Mouse (Mus musculus) heart, postnatal 0 days (tissue): ENCODE results near the gene Gm42421. TPM values are rescaled to one million over a fixed set of nuclear protein-coding genes. Genes with fewer than 3 reads are reported as not detected.

Experiments
- ATAC-seq: fragments of 200-750 bp; cut with Nextera tagmentation; 2 replicates; pipeline ENCODE4 v1.8.0; 2017; ENCODE audit warnings: low read depth, moderate number of reproducible peaks, moderate library complexity; ENCODE audit not compliant: insufficient read depth
- DNase-seq: peaks from one replicate; pipeline ENCODE4 v3.0.0-alpha.2; 2016; ENCODE audit warnings: low spot score
- H3K27ac ChIP-seq: fragments of 300-500 bp; sonication (generic); 2 replicates; pipeline ENCODE4 v1.5.1; 2014; ENCODE audit warnings: low read depth, mild to moderate bottlenecking
- H3K27me3 ChIP-seq: fragments of 300-500 bp; sonication (generic); 2 replicates; pipeline ENCODE4 v1.6.1; 2014; ENCODE audit warnings: low read length, mixed read lengths; ENCODE audit not compliant: control insufficient read depth, insufficient read depth
- H3K36me3 ChIP-seq: fragments of 300-500 bp; sonication (generic); replicated peaks from 2 replicates; pipeline ENCODE4 v1.6.1; 2014; ENCODE audit warnings: low read length, mixed read lengths; ENCODE audit not compliant: control insufficient read depth, insufficient read depth
- H3K4me1 ChIP-seq: fragments of 300-500 bp; sonication (generic); 2 replicates; pipeline ENCODE4 v1.6.1; 2014; ENCODE audit warnings: antibody characterized with exemption; ENCODE audit not compliant: control insufficient read depth, insufficient read depth
- H3K4me2 ChIP-seq: fragments of 300-500 bp; sonication (generic); 2 replicates; pipeline ENCODE4 v1.6.1; 2014; ENCODE audit warnings: low read depth, mild to moderate bottlenecking, low read length, moderate library complexity
- H3K4me3 ChIP-seq: fragments of 300-500 bp; sonication (generic); 2 replicates; pipeline ENCODE4 v1.5.1; 2014; ENCODE audit warnings: low read depth, low read length
- H3K9ac ChIP-seq: fragments of 300-500 bp; sonication (generic); replicated peaks from 2 replicates; pipeline ENCODE4 v1.6.1; 2014; ENCODE audit warnings: low read depth, low read length, mixed read lengths
- H3K9me3 ChIP-seq: fragments of 300-500 bp; sonication (generic); replicated peaks from 2 replicates; pipeline ENCODE4 v1.6.1; 2016; ENCODE audit warnings: low read length; ENCODE audit not compliant: control insufficient read depth
- CTCF ChIP-seq: IDR thresholded peaks from 2 replicates; pipeline ENCODE4 v1.5.1; 2016; ENCODE audit warnings: antibody characterized with exemption, control low read depth, low read depth
- EP300 ChIP-seq: IDR thresholded peaks from 2 replicates; pipeline ENCODE4 v1.6.1; 2016; ENCODE audit warnings: antibody characterized with exemption, low read depth
- WGBS: fragments of 180-500 bp; shearing (Covaris S2); extraction: QIAGEN DNeasy Blood & Tissue Kit; methylation state at CpG from one replicate; pipeline ENCODE4 v1.1.7; 2014; 5-methylcytosine and 5-hydroxymethylcytosine counted together
- polyA plus RNA-seq: library from polyadenylated mRNA; unstranded; fragments of >200 nt; fragmentation: Nextera tagmentation; extraction: Ambion mirVana; gene quantifications from 2 replicates; pipeline ENCODE4 v1.2.1, GENCODE M21; 2015
- total RNA-seq: library from RNA; depleted of rRNA; stranded (reverse); fragments of >200 nt; gene quantifications from 2 replicates; pipeline ENCODE4 v1.2.3, GENCODE M21; 2014; ENCODE audit warnings: low replicate concordance

Gene Gm42421
- total and polyA plus RNA-seq, 2 experiments from 2014 or later, result 0.29 to 5.8 TPM

GRCm38 (mm10) chr5:143929291-143929690, 1.3 kb downstream of the Gm42421 start:
- no peak overlapping the region for H3K27ac ChIP-seq
- WGBS, result 91% methylated on average over 4 of the region's 4 CpGs
- H3K4me1 ChIP-seq, result no peaks in the 10 kb centered on the region
- no peaks in the 10 kb centered on the region for H3K27me3 ChIP-seq
- H3K4me3 ChIP-seq, result no peak overlapping the region
- ATAC-seq (no peak), DNase-seq (no peak)
- peaks cover 59% of the 10 kb centered on the region for H3K36me3 ChIP-seq
- H3K9me3 ChIP-seq, result no peaks in the 10 kb centered on the region
- H3K9ac ChIP-seq, result no peak overlapping the region
- H3K4me2 ChIP-seq, result no peak overlapping the region
- TF ChIP-seq EP300 (no peak), CTCF (no peak)

- no peak overlapping the region for H3K9ac ChIP-seq
- no peaks in the 10 kb centered on the region for H3K9me3 ChIP-seq
- TF ChIP-seq CTCF (no peak), EP300 (no peak)
- ATAC-seq, result no peak
- H3K27ac ChIP-seq, result no peak overlapping the region
- no peak overlapping the region for H3K4me2 ChIP-seq
- WGBS, result 89% methylated on average over 12 of the region's 12 CpGs
- H3K36me3 ChIP-seq, result peaks cover 46% of the 10 kb centered on the region
- no peak overlapping the region for H3K4me3 ChIP-seq
- H3K27me3 ChIP-seq, result no peaks in the 10 kb centered on the region
- no peaks in the 10 kb centered on the region for H3K4me1 ChIP-seq
- DNase-seq, result no peak
Measured at GRCm38 (mm10) chr5:143930656-143931055, 2.7 kb downstream of the Gm42421 start.

GRCm38 (mm10) chr5:143931863-143932580, 4.0 kb downstream of the Gm42421 start:
- H3K4me1 ChIP-seq, result no peaks in the 10 kb centered on the region
- H3K27ac ChIP-seq, result no peak overlapping the region
- ATAC-seq (no peak), DNase-seq (no peak)
- no peaks in the 10 kb centered on the region for H3K9me3 ChIP-seq
- H3K27me3 ChIP-seq, result no peaks in the 10 kb centered on the region
- no peak overlapping the region for H3K4me3 ChIP-seq
- TF ChIP-seq CTCF, result no peak
- TF ChIP-seq EP300, result no peak
- WGBS, result 78% methylated on average over 6 of the region's 6 CpGs
- no peak overlapping the region for H3K9ac ChIP-seq
- no peak overlapping the region for H3K4me2 ChIP-seq
- H3K36me3 ChIP-seq, result peaks cover 32% of the 10 kb centered on the region

- no peak within 1 kb of the TSS for H3K9ac ChIP-seq
- DNase-seq (no peak), ATAC-seq (no peak)
- H3K27me3 ChIP-seq, result no peaks in the 10 kb centered on the region
- H3K4me1 ChIP-seq, result no peaks in the 10 kb centered on the region
- no peak within 1 kb of the TSS for H3K27ac ChIP-seq
- 19% methylated on average over 8 of the region's 8 CpGs for WGBS
- H3K4me3 ChIP-seq, result no peak within 1 kb of the TSS
- no peaks in the 10 kb centered on the region for H3K9me3 ChIP-seq
- TF ChIP-seq CTCF, result no peak
- no peak for TF ChIP-seq EP300
- H3K4me2 ChIP-seq, result no peak within 1 kb of the TSS
- peaks cover 31% of the 10 kb centered on the region for H3K36me3 ChIP-seq
Measured at GRCm38 (mm10) chr5:143932831-143933230, 4.9 kb downstream of the Gm42421 start, which contains the start of gene Rsph10b. Rsph10b (plus strand) TSS chr5:143933035.

GRCm38 (mm10) chr5:143933414-143933813, 5.4 kb downstream of the Gm42421 start:
- no peak for TF ChIP-seq CTCF
- no peak for TF ChIP-seq EP300
- H3K4me3 ChIP-seq, result no peak overlapping the region
- H3K4me2 ChIP-seq, result no peak overlapping the region
- no peaks in the 10 kb centered on the region for H3K27me3 ChIP-seq
- no peak overlapping the region for H3K9ac ChIP-seq
- no peaks in the 10 kb centered on the region for H3K9me3 ChIP-seq
- 77% methylated on average over 11 of the region's 11 CpGs for WGBS
- peaks cover 27% of the 10 kb centered on the region for H3K36me3 ChIP-seq
- no peak for DNase-seq
- no peak overlapping the region for H3K27ac ChIP-seq
- ATAC-seq, result no peak
- no peaks in the 10 kb centered on the region for H3K4me1 ChIP-seq

GRCm38 (mm10) chr5:143933875-143934274, 5.9 kb downstream of the Gm42421 start:
- WGBS, result 97% methylated on average over 1 of the region's 1 CpGs
- Histone ChIP-seq H3K4me1 (no peaks in the 10 kb centered on the region), H3K9ac (no peak overlapping the region), H3K27ac (no peak overlapping the region), H3K4me2 (no peak overlapping the region), H3K27me3 (no peaks in the 10 kb centered on the region), H3K9me3 (no peaks in the 10 kb centered on the region), H3K36me3 (peaks cover 23% of the 10 kb centered on the region), H3K4me3 (no peak overlapping the region)
- no peak for ATAC-seq
- no peak for DNase-seq
- TF ChIP-seq CTCF (no peak), EP300 (no peak)
